Mouse (Mus musculus) C2C12 (cell line): Measurements from ENCODE around the gene Teddm1a.

Experiments
- CEBPB ChIP-seq: IDR thresholded peaks from one replicate; pipeline ENCODE4 v1.6.1; 2011; ENCODE audit warnings: low read depth, mild to moderate bottlenecking, control low read depth, moderate library complexity
- CTCF ChIP-seq: IDR thresholded peaks from one replicate; pipeline ENCODE4 v1.5.1; 2011; ENCODE audit not compliant: control insufficient read depth, insufficient read depth, insufficient read length
- FOSL1 ChIP-seq: IDR thresholded peaks from one replicate; pipeline ENCODE4 v1.8.0; 2011; ENCODE audit warnings: mild to moderate bottlenecking, low read length; ENCODE audit not compliant: poor library complexity, insufficient read depth, severe bottlenecking
- MAX ChIP-seq: IDR thresholded peaks from one replicate; pipeline ENCODE4 v1.6.1; 2011; ENCODE audit warnings: mild to moderate bottlenecking, control low read depth
- MYOD1 ChIP-seq: IDR thresholded peaks from one replicate; pipeline ENCODE4 v1.6.1; 2011; ENCODE audit warnings: low read depth; ENCODE audit not compliant: control insufficient read depth, insufficient read length
- MYOG ChIP-seq: IDR thresholded peaks from one replicate; pipeline ENCODE4 v1.6.1; 2011; ENCODE audit not compliant: control insufficient read depth, insufficient read length; ENCODE audit errors: extremely low read depth
- USF1 ChIP-seq: IDR thresholded peaks from one replicate; pipeline ENCODE4 v1.6.1; 2011; ENCODE audit warnings: low read depth, mild to moderate bottlenecking, control low read depth, moderate library complexity

- TF ChIP-seq MYOG (no peak), MAX (no peak), CTCF (no peak), FOSL1 (no peak), USF1 (no peak), MYOD1 (no peak), CEBPB (no peak)
These were observed 44.4 kb downstream of the Teddm1a start for GRCm38 (mm10) chr1:153935844-153936380.
